Mouse (Mus musculus) ovary, postnatal 14 days (tissue): ENCODE data around the gene Cog5.

Source experiments
- DNase-seq: peaks from one replicate; pipeline ENCODE4 v3.0.0; 2022; ENCODE audit warnings: low spot score

The Cog5 gene

DNA sequence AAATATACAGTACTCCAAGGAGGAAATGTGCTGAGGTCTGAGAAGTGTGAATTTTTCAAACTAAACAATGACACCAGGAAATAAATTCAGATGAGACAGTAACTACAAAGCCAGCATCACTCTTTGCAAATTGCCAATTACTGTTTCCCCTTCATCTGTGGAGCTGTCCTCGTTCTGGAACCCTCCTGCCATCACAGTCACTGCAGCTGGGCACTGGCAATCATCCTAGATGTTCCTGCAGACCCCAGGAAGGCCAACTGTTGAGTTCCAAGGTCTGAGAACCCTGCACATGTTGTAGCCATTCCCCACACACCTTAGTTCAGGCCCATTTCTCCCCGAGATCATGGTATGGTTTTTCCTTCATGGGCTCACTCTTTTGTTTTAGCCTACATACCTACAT lies 329.5 kb downstream of the Cog5 start:
- DNase-seq = no peak

- DNase-seq = no peak
These were observed 330.0 kb downstream of the Cog5 start for GRCm38 (mm10) chr12:31984664-31985063.

- no peak for DNase-seq
These were observed 331.1 kb downstream of the Cog5 start for GRCm38 (mm10) chr12:31985738-31986137.

DNA sequence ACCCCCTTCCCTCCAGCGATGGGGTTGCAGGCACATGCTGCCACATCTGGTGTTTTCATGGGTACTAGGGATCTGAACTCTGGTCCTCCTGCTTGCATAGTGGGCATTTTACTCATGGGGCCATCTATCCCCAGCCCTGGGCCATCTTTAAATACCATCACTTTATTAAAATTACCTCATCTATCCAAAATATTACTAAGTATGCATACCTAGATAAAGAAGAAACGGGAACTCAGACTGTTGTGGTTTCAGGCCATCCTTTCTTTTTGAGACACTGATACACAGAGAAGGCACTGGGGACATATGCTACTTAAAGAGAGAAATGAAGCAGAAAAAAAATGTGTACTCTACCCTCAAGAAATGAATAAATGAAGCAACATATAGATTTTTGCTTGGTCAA lies 331.8 kb downstream of the Cog5 start:
- no peak for DNase-seq
